Mouse (Mus musculus) bone marrow macrophage, adult 2 months (primary cell): Measurements from ENCODE around the gene Rbm26.

Experiments
- CTCF ChIP-seq: IDR thresholded peaks from 2 replicates; pipeline ENCODE4 v1.5.1; 2012; ENCODE audit warnings: low read depth, mild to moderate bottlenecking, low read length, moderate library complexity
- POLR2A ChIP-seq: IDR thresholded peaks from 2 replicates; pipeline ENCODE4 v1.6.1; 2012; ENCODE audit warnings: mild to moderate bottlenecking, low read depth, low read length, borderline replicate concordance

GRCm38 (mm10) chr14:105074776-105075175 is 102.4 kb downstream of the Rbm26 start:
- TF ChIP-seq CTCF = no peak
- TF ChIP-seq POLR2A = no peak
